Mouse (Mus musculus): ENCODE measurements around the gene Zfp292. TPM values are rescaled to one million over a fixed set of nuclear protein-coding genes. Genes with fewer than 3 reads are reported as not detected.
"Not testable (repeated sequence)": the region's sequence is repeated elsewhere in the genome, so short reads cannot be mapped to it uniquely, and the experiment has no call there.

The Zfp292 gene
- polyA plus RNA-seq, 2 experiments: 2.5 to 4.7 TPM

DNA sequence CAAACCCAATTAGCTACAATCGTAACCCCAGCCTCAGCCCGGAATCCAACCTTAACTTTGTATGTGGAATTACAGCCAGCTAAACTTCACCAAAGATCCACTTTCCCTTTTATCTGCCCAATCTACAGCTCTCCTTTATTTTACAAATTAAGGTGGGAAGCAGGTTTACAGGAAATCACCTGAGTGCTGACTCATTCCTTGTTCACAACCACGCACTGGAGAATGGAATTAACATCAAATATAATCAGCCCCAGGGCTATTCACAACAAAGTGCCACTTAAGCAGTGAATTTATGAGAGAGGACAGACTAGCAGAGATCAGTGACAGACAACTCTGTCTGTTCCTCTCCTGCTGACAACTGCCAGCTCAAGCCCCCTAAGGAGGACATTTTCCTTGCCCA lies 28.6 kb upstream of the Zfp292 start:
- Histone ChIP-seq H3K4me2 (ENCODE audit: low read depth) (no peak overlapping the region), H3K9me3 (ENCODE audit: control insufficient read depth, low read length) (no peaks in the 10 kb centered on the region), H3K4me1 (replicated peaks; ENCODE audit: control insufficient read depth in 2 of 2, insufficient read depth in 2 of 2, low read length in 1 of 2) (no peaks in the 10 kb centered on the region), H3K36me3 (replicated peaks; ENCODE audit: control insufficient read depth, insufficient read depth, low read depth) (no peaks in the 10 kb centered on the region), H3K4me3 (ENCODE audit: insufficient read depth in 1 of 2, low read depth in 2 of 2, low read length in 2 of 2) (no peak overlapping the region), H3K27ac (no peak overlapping the region), H3K27me3 (ENCODE audit: control insufficient read depth, insufficient read depth, low read length) (no peaks in the 10 kb centered on the region), H3K9ac (replicated peaks) (no peak overlapping the region)
- DNase-seq (ENCODE audit: low read depth in 3 of 3, low spot score in 3 of 3) (no peak), ATAC-seq (ENCODE audit: insufficient read depth) (no peak)
- no peak for TF ChIP-seq CTCF (IDR thresholded peaks at IDR 0.05; ENCODE audit: low read depth)
- no peak for TF ChIP-seq EP300 (IDR thresholded peaks at IDR 0.05; ENCODE audit: low read depth)
- WGBS (ENCODE audit: insufficient replicate concordance): 54% methylated on average over 3 of the region's 3 CpGs

DNA sequence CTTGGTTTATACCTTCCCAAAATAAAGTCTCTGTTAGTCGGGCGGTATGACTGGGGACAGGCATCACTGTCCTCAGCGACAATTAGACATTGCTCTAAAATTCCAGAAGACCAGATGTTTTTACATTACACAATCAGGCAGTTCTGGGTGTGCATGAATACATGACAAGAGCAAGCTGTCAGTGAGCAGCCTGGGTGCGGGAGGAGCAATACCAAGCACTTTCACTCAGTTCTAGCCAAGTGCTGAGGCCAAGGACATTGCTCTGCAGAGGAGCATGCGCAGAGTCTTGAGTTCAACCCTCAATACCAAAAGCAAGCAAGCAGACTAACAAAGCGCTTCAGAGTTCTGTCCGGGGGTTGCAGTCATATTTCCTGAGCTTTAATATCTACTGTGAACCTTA lies 25.4 kb upstream of the Zfp292 start:
- Histone ChIP-seq H3K27ac (no peak overlapping the region), H3K4me1 (replicated peaks; ENCODE audit: control insufficient read depth in 2 of 2, insufficient read depth in 2 of 2, low read length in 1 of 2) (no peaks in the 10 kb centered on the region), H3K36me3 (replicated peaks; ENCODE audit: control insufficient read depth, insufficient read depth, low read depth) (no peaks in the 10 kb centered on the region), H3K4me3 (ENCODE audit: insufficient read depth in 1 of 2, low read depth in 2 of 2, low read length in 2 of 2) (no peak overlapping the region), H3K4me2 (ENCODE audit: low read depth) (no peak overlapping the region), H3K9ac (replicated peaks) (no peak overlapping the region), H3K27me3 (ENCODE audit: control insufficient read depth, insufficient read depth, low read length) (no peaks in the 10 kb centered on the region), H3K9me3 (ENCODE audit: control insufficient read depth, low read length) (no peaks in the 10 kb centered on the region)
- DNase-seq (ENCODE audit: low read depth in 3 of 3, low spot score in 3 of 3): no peak
- 76% methylated on average over 7 of the region's 7 CpGs for WGBS (ENCODE audit: insufficient replicate concordance)
- no peak for TF ChIP-seq EP300 (IDR thresholded peaks at IDR 0.05; ENCODE audit: low read depth)
- no peak for TF ChIP-seq CTCF (IDR thresholded peaks at IDR 0.05; ENCODE audit: low read depth)
- ATAC-seq (ENCODE audit: insufficient read depth): no peak

DNA sequence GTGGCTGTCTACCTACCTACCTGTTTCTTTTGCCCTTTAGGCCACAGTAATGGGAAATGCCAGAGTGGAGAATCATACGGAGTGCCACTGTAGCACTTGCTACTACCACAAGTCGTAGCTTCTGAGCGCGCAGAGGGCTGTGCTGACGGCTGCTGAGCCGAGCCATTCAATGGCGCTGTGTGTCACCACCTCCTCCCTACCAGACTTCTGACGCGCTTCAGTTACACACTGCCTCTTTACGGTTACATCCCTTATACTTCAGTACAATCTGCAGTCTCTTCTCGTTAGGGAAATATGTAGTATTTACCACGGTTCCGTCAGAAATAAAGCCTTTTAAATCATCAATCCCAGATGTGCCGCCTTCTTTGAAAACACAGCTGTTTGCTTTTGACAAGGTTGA lies 24.3 kb upstream of the Zfp292 start:
- TF ChIP-seq CTCF (IDR thresholded peaks at IDR 0.05; ENCODE audit: low read depth) (no peak), EP300 (IDR thresholded peaks at IDR 0.05; ENCODE audit: low read depth) (no peak)
- Histone ChIP-seq H3K27ac (no peak overlapping the region), H3K9ac (replicated peaks) (no peak overlapping the region), H3K27me3 (ENCODE audit: control insufficient read depth, insufficient read depth, low read length) (no peaks in the 10 kb centered on the region), H3K9me3 (ENCODE audit: control insufficient read depth, low read length) (no peaks in the 10 kb centered on the region), H3K4me2 (ENCODE audit: low read depth) (no peak overlapping the region), H3K36me3 (replicated peaks; ENCODE audit: control insufficient read depth, insufficient read depth, low read depth) (no peaks in the 10 kb centered on the region), H3K4me3 (ENCODE audit: insufficient read depth in 1 of 2, low read depth in 2 of 2, low read length in 2 of 2) (no peak overlapping the region), H3K4me1 (replicated peaks; ENCODE audit: control insufficient read depth in 2 of 2, insufficient read depth in 2 of 2, low read length in 1 of 2) (no peaks in the 10 kb centered on the region)
- no peak for DNase-seq (ENCODE audit: low read depth in 3 of 3, low spot score in 3 of 3)
- 65% methylated on average over 14 of the region's 14 CpGs for WGBS (ENCODE audit: insufficient replicate concordance)
- ATAC-seq (ENCODE audit: insufficient read depth): no peak

DNA sequence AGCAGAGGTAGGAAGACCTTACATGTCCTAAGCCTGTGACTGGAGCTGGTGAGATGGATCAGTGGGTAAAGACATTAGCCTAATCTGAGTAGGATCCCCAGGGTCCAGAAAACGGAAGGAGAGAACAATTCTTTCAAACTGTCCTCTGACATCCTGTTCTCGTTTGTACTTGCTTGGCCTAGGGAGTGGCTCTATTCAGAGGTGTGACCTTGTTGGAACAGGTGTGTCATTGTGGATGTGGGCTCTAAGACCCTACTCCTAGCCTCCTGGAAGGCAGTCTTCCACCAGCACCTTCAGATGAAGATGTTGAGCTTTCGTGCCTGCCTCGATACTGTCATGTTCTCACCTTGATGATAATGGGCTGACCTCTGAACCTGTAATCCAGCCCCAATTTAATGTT lies 23.4 kb upstream of the Zfp292 start:
- Histone ChIP-seq H3K27ac (no peak overlapping the region), H3K4me3 (ENCODE audit: insufficient read depth in 1 of 2, low read depth in 2 of 2, low read length in 2 of 2) (no peak overlapping the region), H3K27me3 (ENCODE audit: control insufficient read depth, insufficient read depth, low read length) (no peaks in the 10 kb centered on the region), H3K36me3 (replicated peaks; ENCODE audit: control insufficient read depth, insufficient read depth, low read depth) (no peaks in the 10 kb centered on the region), H3K9me3 (ENCODE audit: control insufficient read depth, low read length) (no peaks in the 10 kb centered on the region), H3K9ac (replicated peaks) (no peak overlapping the region), H3K4me2 (ENCODE audit: low read depth) (no peak overlapping the region), H3K4me1 (replicated peaks; ENCODE audit: control insufficient read depth in 2 of 2, insufficient read depth in 2 of 2, low read length in 1 of 2) (no peaks in the 10 kb centered on the region)
- DNase-seq (ENCODE audit: low read depth in 3 of 3, low spot score in 3 of 3): no peak
- WGBS (ENCODE audit: insufficient replicate concordance): 59% methylated on average over 4 of the region's 4 CpGs
- no peak for ATAC-seq (ENCODE audit: insufficient read depth)
- TF ChIP-seq CTCF (IDR thresholded peaks at IDR 0.05; ENCODE audit: low read depth) (no peak), EP300 (IDR thresholded peaks at IDR 0.05; ENCODE audit: low read depth) (no peak)

DNA sequence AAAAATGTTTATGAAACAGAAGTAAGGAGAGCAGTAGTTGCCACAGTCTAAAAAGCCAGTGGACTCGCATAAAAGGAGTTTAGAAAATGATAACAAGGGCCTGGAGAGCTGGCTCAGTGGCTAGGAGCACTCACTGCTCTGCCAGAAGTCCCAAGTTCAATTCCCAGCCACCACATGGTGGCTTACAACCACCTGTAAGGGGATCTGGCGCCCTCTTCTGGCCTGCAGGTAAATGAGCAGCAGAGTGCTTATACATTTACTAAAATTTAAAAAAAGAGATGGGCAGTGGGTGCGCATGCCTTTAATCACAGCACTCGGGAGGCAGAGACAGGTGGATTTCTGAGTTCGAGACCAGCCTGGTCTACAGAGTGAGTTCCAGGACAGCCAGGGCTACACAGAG lies 22.6 kb upstream of the Zfp292 start:
- no peak overlapping the region for H3K9ac ChIP-seq (replicated peaks)
- ATAC-seq (ENCODE audit: insufficient read depth): no peak
- 48% methylated on average over 5 of the region's 5 CpGs for WGBS (ENCODE audit: insufficient replicate concordance)
- H3K27ac ChIP-seq: no peak overlapping the region
- no peak overlapping the region for H3K4me2 ChIP-seq (ENCODE audit: low read depth)
- no peaks in the 10 kb centered on the region for H3K36me3 ChIP-seq (replicated peaks; ENCODE audit: control insufficient read depth, insufficient read depth, low read depth)
- no peaks in the 10 kb centered on the region for H3K9me3 ChIP-seq (ENCODE audit: control insufficient read depth, low read length)
- no peaks in the 10 kb centered on the region for H3K4me1 ChIP-seq (replicated peaks; ENCODE audit: control insufficient read depth in 2 of 2, insufficient read depth in 2 of 2, low read length in 1 of 2)
- DNase-seq (ENCODE audit: low read depth in 3 of 3, low spot score in 3 of 3): no peak
- TF ChIP-seq EP300 (IDR thresholded peaks at IDR 0.05; ENCODE audit: low read depth): no peak
- peak; percentile 72 for TF ChIP-seq CTCF (IDR thresholded peaks at IDR 0.05; ENCODE audit: low read depth)
- no peaks in the 10 kb centered on the region for H3K27me3 ChIP-seq (ENCODE audit: control insufficient read depth, insufficient read depth, low read length)
- no peak overlapping the region for H3K4me3 ChIP-seq (ENCODE audit: insufficient read depth in 1 of 2, low read depth in 2 of 2, low read length in 2 of 2)

DNA sequence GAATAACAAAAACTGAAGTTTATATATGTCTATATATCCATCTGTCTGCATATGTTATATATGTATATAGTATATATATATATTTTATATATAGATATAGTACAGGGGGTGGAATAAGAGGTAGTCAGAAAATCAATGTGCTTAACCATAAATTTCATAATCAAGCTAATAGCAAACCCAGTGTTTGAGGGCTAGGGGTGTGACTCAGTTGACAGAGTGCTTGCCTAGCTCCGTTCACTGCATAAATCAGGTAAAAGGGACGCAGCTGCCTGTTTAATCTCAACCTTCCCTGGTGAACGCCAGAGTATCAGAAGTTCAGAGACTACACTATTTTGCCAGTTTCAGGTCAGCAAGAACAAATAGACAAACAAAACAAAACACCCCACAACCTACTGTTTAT lies 18.8 kb upstream of the Zfp292 start:
- WGBS (ENCODE audit: insufficient replicate concordance): 49% methylated on average over 3 of the region's 3 CpGs

More for the DNA sequence above, 18.8 kb upstream of the Zfp292 start:
- H3K4me3 ChIP-seq (ENCODE audit: insufficient read depth in 1 of 2, low read depth in 2 of 2, low read length in 2 of 2); H3K27ac ChIP-seq; H3K27me3 ChIP-seq (ENCODE audit: control insufficient read depth, insufficient read depth, low read length); H3K4me1 ChIP-seq (replicated peaks; ENCODE audit: control insufficient read depth in 2 of 2, insufficient read depth in 2 of 2, low read length in 1 of 2); DNase-seq (ENCODE audit: low read depth in 3 of 3, low spot score in 3 of 3); H3K36me3 ChIP-seq (replicated peaks; ENCODE audit: control insufficient read depth, insufficient read depth, low read depth); H3K4me2 ChIP-seq (ENCODE audit: low read depth); H3K9ac ChIP-seq (replicated peaks); H3K9me3 ChIP-seq (ENCODE audit: control insufficient read depth, low read length); ATAC-seq (ENCODE audit: insufficient read depth): not testable (repeated sequence)

Measured in liver, embryonic 14.5 days (tissue).